Mouse (Mus musculus): ENCODE results near the gene Tas1r1. TPM values are rescaled to one million over a fixed set of nuclear protein-coding genes. Genes with fewer than 3 reads are reported as not detected.
A peak's percentile ranks its signal among the peaks of the same experiment; 100 is the strongest.
"Not testable (repeated sequence)": the region's sequence is repeated elsewhere in the genome, so short reads cannot be mapped to it uniquely, and the experiment has no call there.

Gene Tas1r1
- polyA plus RNA-seq, 3 experiments from 2014 or later = not detected

GRCm38 (mm10) chr4:152043171-152043570, 4.8 kb upstream of the Tas1r1 start:
- ATAC-seq = no peak

GRCm38 (mm10) chr4:152041924-152042641, 3.7 kb upstream of the Tas1r1 start:
- ATAC-seq = no peak

- no peak for ATAC-seq
Measured at GRCm38 (mm10) chr4:152039831-152040310, 1.5 kb upstream of the Tas1r1 start.

GRCm38 (mm10) chr4:152038985-152039830, 840 bp upstream of the Tas1r1 start, which contains the start of gene Nol9:
TSS of gene Nol9 (plus strand) at chr4:152039321.
- ATAC-seq = peak; percentile 90

- ATAC-seq = not testable (repeated sequence)
Measured at GRCm38 (mm10) chr4:152036464-152036863, 1.9 kb downstream of the Tas1r1 start.

GRCm38 (mm10) chr4:152032922-152033321, 5.4 kb downstream of the Tas1r1 start:
- no peak for ATAC-seq

GRCm38 (mm10) chr4:152029997-152030396, 8.4 kb downstream of the Tas1r1 start:
- ATAC-seq = no peak

- ATAC-seq = no peak
Measured at GRCm38 (mm10) chr4:152029087-152029486, 9.3 kb downstream of the Tas1r1 start.

GRCm38 (mm10) chr4:152028456-152028855, 9.9 kb downstream of the Tas1r1 start:
- no peak for ATAC-seq

GRCm38 (mm10) chr4:152027524-152027923, 10.8 kb downstream of the Tas1r1 start, which contains the start of gene Zbtb48:
TSS of gene Zbtb48 (minus strand) at chr4:152027671.
- peak; percentile 99 for ATAC-seq

GRCm38 (mm10) chr4:152026751-152027508, 11.4 kb downstream of the Tas1r1 start:
- peak; percentile 11 for ATAC-seq

GRCm38 (mm10) chr4:152024525-152024924, 13.8 kb downstream of the Tas1r1 start:
- no peak for ATAC-seq

GRCm38 (mm10) chr4:152022506-152022905, 15.9 kb downstream of the Tas1r1 start:
- ATAC-seq = no peak

- no peak for ATAC-seq
Measured at GRCm38 (mm10) chr4:152021568-152022097, 16.7 kb downstream of the Tas1r1 start.

GRCm38 (mm10) chr4:152020024-152020423, 18.3 kb downstream of the Tas1r1 start:
- no peak for ATAC-seq

GRCm38 (mm10) chr4:152019073-152019472, 19.3 kb downstream of the Tas1r1 start:
- no peak for ATAC-seq

GRCm38 (mm10) chr4:152013036-152013813, 25.1 kb downstream of the Tas1r1 start:
- no peak for ATAC-seq

GRCm38 (mm10) chr4:152012109-152012508, 26.3 kb downstream of the Tas1r1 start:
- ATAC-seq = no peak

GRCm38 (mm10) chr4:152011171-152011760, 27.1 kb downstream of the Tas1r1 start:
- ATAC-seq = no peak

GRCm38 (mm10) chr4:152010707-152011134, 27.6 kb downstream of the Tas1r1 start:
- ATAC-seq = no peak

GRCm38 (mm10) chr4:152010091-152010706, 28.2 kb downstream of the Tas1r1 start:
- no peak for ATAC-seq

All from inflammation-experienced regulatory T-cells, adult 6 months (primary cell).